Mouse (Mus musculus): Measurements from ENCODE around the gene Nup54. TPM values are rescaled to one million over a fixed set of nuclear protein-coding genes. Genes with fewer than 3 reads are reported as not detected.
A peak's percentile ranks its signal among the peaks of the same experiment; 100 is the strongest.

Gene Nup54
- 10 to 100 TPM; 32.1 to 32.2 TPM for total RNA-seq (2021)
- long read RNA-seq, experiment 1, partial matches to known transcripts, result 0 of 11 reads
- long read RNA-seq, experiment 1, other reads (novel, unspliced or antisense), result 8 of 11 reads
- long read RNA-seq, experiment 2, partial matches to known transcripts, result 1 of 17 reads
- long read RNA-seq, experiment 2, other reads (novel, unspliced or antisense), result 14 of 17 reads

GRCm38 (mm10) chr5:92435025-92435584, at the start of gene Nup54:
Nup54 (minus strand) TSS chr5:92435219.
- Histone ChIP-seq H3K27ac (peak within 1 kb of the TSS; percentile 93), H3K4me3 (peak within 1 kb of the TSS; percentile 88)
- DNase-seq (ENCODE audit: low spot score in 2 of 2), result peak; percentile 97 to 99
- TF ChIP-seq CTCF (conservative IDR thresholded peaks at IDR 0.05), result no peak

DNA sequence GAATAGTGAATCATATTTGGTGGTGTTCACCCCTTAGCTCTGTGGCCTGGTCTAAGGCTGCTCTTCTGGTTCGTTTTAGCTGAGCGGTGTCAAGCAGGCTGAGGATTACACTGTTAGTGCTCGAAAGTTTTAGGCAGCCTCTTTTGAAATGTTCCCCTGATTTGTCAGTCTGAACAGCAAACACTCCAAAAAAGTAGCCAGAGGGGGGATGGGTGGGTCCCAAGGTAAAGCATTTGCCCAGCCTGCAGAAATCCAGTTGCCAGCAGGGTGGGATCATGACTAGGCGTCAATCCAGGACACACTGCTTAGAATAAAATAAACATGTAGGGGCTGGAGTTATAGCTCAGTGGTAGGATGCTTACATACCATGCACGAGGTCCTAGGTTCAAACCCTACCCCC, 37.8 kb upstream of the Nup54 start:
- no peak overlapping the region for H3K27ac ChIP-seq
- TF ChIP-seq CTCF (conservative IDR thresholded peaks at IDR 0.05), result no peak
- no peak overlapping the region for H3K4me3 ChIP-seq
- no peak for DNase-seq (ENCODE audit: low spot score in 2 of 2)

GRCm38 (mm10) chr5:92471531-92471930, 36.5 kb upstream of the Nup54 start:
- no peak for DNase-seq (ENCODE audit: low spot score in 2 of 2)
- no peak overlapping the region for H3K27ac ChIP-seq
- H3K4me3 ChIP-seq, result no peak overlapping the region
- TF ChIP-seq CTCF (conservative IDR thresholded peaks at IDR 0.05), result no peak

DNA sequence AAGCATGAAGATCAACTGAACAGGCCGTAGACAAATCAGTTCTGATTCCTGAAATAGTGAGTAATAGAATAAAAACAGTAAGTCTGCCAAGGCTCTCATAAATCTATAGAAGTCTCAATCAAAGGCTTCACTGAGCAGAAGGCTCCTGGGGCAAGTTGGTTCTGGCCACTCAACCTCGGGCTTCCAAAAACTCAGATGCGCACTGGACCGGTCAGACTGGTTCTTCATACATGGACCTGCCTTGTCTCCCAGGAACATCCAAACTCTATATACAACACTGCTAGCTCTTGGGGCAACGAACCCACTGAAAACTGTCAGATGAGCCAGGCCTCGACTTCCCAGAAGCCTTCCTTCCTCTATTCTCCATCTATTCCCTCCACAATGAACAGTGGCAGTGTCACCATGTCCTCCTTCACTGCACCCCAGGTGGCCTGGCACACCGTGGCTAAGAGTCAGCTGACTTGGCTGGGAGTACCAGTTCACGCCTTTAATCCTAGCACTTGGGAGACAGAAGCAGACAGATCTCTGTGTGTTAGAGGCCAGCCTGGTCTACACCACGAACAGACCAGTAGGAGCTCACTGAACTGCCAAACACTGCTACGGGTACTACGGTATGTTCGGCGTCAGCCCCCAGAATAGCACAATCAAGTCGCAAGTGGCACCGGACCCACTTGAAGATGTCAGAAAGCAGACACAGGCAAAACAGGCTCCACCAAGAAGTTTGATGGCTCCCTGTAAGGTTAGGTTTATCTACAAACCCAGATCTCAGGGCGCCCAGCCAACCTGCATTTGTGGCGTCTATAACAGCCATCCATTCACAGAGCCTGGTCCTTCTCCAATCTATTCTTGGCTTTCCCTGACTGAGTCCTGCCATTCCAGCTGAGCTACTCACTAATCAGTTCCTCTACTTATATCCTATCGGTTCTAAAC, 34.4 kb upstream of the Nup54 start:
- DNase-seq (ENCODE audit: low spot score in 2 of 2), result no peak
- Histone ChIP-seq H3K4me3 (no peak overlapping the region), H3K27ac (peak overlapping the region; percentile 5; the same call in 1 of the 2 replicates)
- TF ChIP-seq CTCF (conservative IDR thresholded peaks at IDR 0.05), result no peak

DNA sequence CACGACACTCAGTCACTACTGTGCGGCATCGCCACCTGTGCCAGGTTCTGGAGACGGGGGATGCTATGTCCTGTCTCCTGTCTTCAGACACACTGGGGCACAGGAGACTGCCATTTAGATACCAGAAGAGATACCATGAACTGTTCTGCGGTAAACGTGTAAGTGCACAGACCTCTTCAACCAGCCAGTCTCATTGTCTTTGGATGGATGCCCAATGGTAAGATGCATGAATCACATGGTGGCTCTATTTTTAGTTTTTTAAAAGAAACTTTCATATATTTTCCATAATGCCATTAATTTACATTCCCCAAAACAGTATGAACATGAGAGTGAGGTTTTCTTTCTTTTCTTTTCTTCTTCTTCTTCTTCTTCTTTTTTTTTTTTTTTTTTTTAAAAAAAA, 33.2 kb upstream of the Nup54 start:
- no peak overlapping the region for H3K27ac ChIP-seq
- H3K4me3 ChIP-seq, result no peak overlapping the region
- no peak for TF ChIP-seq CTCF (conservative IDR thresholded peaks at IDR 0.05)
- no peak for DNase-seq (ENCODE audit: low spot score in 2 of 2)

DNA sequence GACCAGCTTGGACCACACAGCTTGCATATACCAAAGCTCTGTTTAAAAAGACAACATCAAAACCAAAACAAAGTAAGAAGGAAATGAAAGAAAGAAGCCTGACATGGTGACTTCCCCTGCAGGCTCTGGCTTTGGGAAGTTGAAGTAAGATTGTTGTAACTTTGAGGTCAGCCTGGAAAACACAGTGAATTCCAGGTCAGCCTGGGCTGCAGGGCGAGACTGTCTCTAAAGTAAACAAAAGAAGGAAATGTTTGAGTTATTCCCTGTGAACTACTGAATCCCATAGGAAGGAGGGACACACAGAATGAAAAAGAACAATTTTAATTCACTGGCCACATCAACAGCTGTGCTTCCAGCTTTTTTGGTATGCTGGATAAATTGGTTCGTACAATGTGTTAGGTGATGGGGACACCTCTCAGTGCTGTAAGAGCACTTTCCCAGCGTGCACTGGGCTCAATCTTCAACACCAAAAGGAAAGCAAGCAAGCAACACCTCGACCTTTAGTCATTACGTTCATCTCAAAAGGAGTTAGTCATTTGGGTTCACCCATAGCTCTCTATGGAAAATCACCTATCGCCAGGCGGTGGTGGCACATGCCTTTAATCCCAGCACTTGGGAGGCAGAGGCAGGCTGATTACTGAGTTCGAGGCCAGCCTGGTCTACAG, 32.2 kb upstream of the Nup54 start:
- DNase-seq (ENCODE audit: low spot score in 2 of 2), result no peak
- Histone ChIP-seq H3K27ac (no peak overlapping the region), H3K4me3 (no peak overlapping the region)
- TF ChIP-seq CTCF (conservative IDR thresholded peaks at IDR 0.05), result no peak

GRCm38 (mm10) chr5:92465511-92465910, 30.5 kb upstream of the Nup54 start:
- Histone ChIP-seq H3K27ac (no peak overlapping the region), H3K4me3 (no peak overlapping the region)
- DNase-seq (ENCODE audit: low spot score in 2 of 2), result no peak
- no peak for TF ChIP-seq CTCF (conservative IDR thresholded peaks at IDR 0.05)

- DNase-seq (ENCODE audit: low spot score in 2 of 2), result peak; percentile 24 to 63
- no peak overlapping the region for H3K4me3 ChIP-seq
- TF ChIP-seq CTCF (conservative IDR thresholded peaks at IDR 0.05), result peak; percentile 89
- H3K27ac ChIP-seq, result no peak overlapping the region
These were observed 26.3 kb upstream of the Nup54 start for GRCm38 (mm10) chr5:92461321-92461720.

DNA sequence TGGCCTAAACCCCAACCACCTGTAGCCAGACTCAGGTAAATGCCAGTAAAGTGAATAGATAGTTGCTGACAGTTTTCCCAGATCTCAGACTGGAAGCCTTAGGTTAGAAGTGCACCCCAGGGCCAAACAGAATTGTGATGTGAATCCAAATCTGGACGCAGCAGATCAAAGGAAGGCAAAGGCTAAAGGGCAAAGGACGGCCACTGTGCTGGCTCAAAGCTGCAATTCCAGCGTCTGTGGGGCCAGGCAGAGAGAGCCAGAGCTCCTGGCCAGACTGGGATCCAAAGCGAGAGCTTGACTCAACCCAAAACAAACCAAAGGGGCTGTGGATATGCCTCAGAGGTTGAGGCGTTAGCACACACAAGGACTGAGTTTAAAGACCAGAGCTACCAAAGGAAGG, 23.7 kb upstream of the Nup54 start:
- DNase-seq (ENCODE audit: low spot score in 2 of 2), result no peak
- Histone ChIP-seq H3K27ac (no peak overlapping the region), H3K4me3 (no peak overlapping the region)
- no peak for TF ChIP-seq CTCF (conservative IDR thresholded peaks at IDR 0.05)

DNA sequence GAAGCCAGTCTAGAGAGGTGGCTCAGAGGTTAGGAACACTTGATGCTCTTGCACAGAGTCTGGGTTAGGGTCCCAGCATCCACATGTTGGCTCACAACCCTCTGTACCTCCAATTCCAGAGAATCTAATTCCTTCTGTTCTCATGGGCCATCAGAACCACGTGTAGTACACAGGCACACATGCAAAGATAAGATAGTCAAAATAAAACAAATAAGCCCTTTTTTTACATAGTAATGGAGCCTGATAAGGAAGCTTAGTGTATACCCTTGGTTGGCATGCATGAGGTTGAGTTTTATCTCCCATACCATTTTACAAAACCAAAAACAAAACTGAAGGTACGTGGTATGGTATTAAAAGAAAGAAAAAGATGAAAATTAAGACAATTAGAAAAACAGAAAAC, 22.4 kb upstream of the Nup54 start:
- no peak for TF ChIP-seq CTCF (conservative IDR thresholded peaks at IDR 0.05)
- DNase-seq (ENCODE audit: low spot score in 2 of 2), result no peak
- H3K4me3 ChIP-seq, result no peak overlapping the region
- no peak overlapping the region for H3K27ac ChIP-seq

- Histone ChIP-seq H3K4me3 (no peak overlapping the region), H3K27ac (no peak overlapping the region)
- DNase-seq (ENCODE audit: low spot score in 2 of 2), result no peak
- TF ChIP-seq CTCF (conservative IDR thresholded peaks at IDR 0.05), result no peak
These were observed 17.9 kb upstream of the Nup54 start for GRCm38 (mm10) chr5:92452876-92453275.

- Histone ChIP-seq H3K4me3 (no peak overlapping the region), H3K27ac (no peak overlapping the region)
- no peak for TF ChIP-seq CTCF (conservative IDR thresholded peaks at IDR 0.05)
- no peak for DNase-seq (ENCODE audit: low spot score in 2 of 2)
These were observed 11.7 kb upstream of the Nup54 start for GRCm38 (mm10) chr5:92446736-92447135.

DNA sequence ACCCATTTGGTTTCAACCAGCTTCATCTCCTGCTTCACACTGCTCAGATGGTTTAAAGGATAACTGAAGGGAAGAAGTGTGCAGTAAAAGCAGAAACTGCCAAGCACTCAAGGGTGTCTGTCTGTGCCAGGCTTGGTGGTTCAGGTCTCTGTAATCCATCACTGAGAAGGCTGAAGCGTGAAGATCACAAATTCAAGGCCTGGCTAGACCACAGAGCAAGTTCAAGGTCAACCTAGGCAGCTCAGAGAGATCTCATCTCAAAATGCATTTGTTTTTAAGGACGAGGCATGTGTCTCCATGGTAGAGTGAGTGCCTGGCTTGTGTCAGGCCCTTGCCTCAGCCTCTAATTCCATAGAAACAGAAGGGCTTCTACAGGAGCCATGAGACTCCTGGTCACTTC, 10.0 kb upstream of the Nup54 start:
- DNase-seq (ENCODE audit: low spot score in 2 of 2), result no peak
- no peak for TF ChIP-seq CTCF (conservative IDR thresholded peaks at IDR 0.05)
- no peak overlapping the region for H3K4me3 ChIP-seq
- H3K27ac ChIP-seq, result no peak overlapping the region
